Mouse (Mus musculus) left cerebral cortex, adult 8-10 months (tissue): ENCODE measurements at regions not wholly inside any gene's neighbourhood (a gene's known extent, or its start where the extent isn't known, plus 50 kb on each side); places are given as distances from the start of the nearest gene placed in this dataset.

Experiments
- DNase-seq, 2 experiments: peaks; one replicate each; pipeline ENCODE4 v3.0.0; 2022; ENCODE audit warnings: low spot score in 2 of 2

GRCm38 (mm10) chr14:83232262-83232661 lies 1211.1 kb upstream of the Pcdh17 start:
- DNase-seq = no peak

- DNase-seq = peak; percentile 9 to 86
Measured at GRCm38 (mm10) chr14:83246891-83247290, 1196.5 kb upstream of the Pcdh17 start.

- no peak for DNase-seq
Measured at GRCm38 (mm10) chr14:83247405-83247804, 1196.0 kb upstream of the Pcdh17 start.

- DNase-seq = no peak
Measured at GRCm38 (mm10) chr14:83252922-83253321, 1190.4 kb upstream of the Pcdh17 start.

GRCm38 (mm10) chr14:83302599-83302998 lies 1140.8 kb upstream of the Pcdh17 start:
- no peak for DNase-seq

GRCm38 (mm10) chr14:83320773-83321172 lies 1122.6 kb upstream of the Pcdh17 start:
- no peak for DNase-seq

- no peak for DNase-seq
Measured at GRCm38 (mm10) chr14:83363153-83363552, 1080.2 kb upstream of the Pcdh17 start.
